Mouse (Mus musculus): ENCODE data around the gene Nudcd3. TPM values are rescaled to one million over a fixed set of nuclear protein-coding genes. Genes with fewer than 3 reads are reported as not detected.

The Nudcd3 gene
- total RNA-seq, 1 experiment, result 59.3 TPM

GRCm38 (mm10) chr11:6216834-6217233, 16.6 kb upstream of the Nudcd3 start:
- H3K36me3 ChIP-seq (ENCODE audit: control insufficient read depth, insufficient read depth, low read length, poor library complexity, severe bottlenecking), result no peaks in the 10 kb centered on the region
- H3K27ac ChIP-seq (ENCODE audit: insufficient read depth, low read depth, low read length, poor library complexity, severe bottlenecking), result no peak overlapping the region
- no peaks in the 10 kb centered on the region for H3K9me3 ChIP-seq (ENCODE audit: control insufficient read depth, insufficient read depth, low read depth, low read length)
- no peak overlapping the region for H3K4me3 ChIP-seq (ENCODE audit: insufficient read depth in 1 of 2, low read depth in 1 of 2, low read length in 2 of 2, poor library complexity in 1 of 2, severe bottlenecking in 1 of 2)
- H3K9ac ChIP-seq (ENCODE audit: insufficient read depth, low read depth, low read length, poor library complexity, severe bottlenecking), result no peak overlapping the region
- DNase-seq (ENCODE audit: low read depth, low spot score), result no peak
- no peaks in the 10 kb centered on the region for H3K4me1 ChIP-seq (ENCODE audit: control insufficient read depth in 2 of 2, insufficient read depth in 2 of 2, low read length in 2 of 2, poor library complexity in 1 of 2)
- TF ChIP-seq ZC3H11A (IDR thresholded peaks at IDR 0.05; ENCODE audit: borderline replicate concordance, low read depth, low read length), result no peak
- TF ChIP-seq MAFK (IDR thresholded peaks at IDR 0.05; ENCODE audit: insufficient read depth, low read depth, low read length), result no peak
- no peak for TF ChIP-seq CHD2 (IDR thresholded peaks at IDR 0.05; ENCODE audit: low read depth, low read length)
- no peak for TF ChIP-seq HCFC1 (IDR thresholded peaks at IDR 0.05; ENCODE audit: borderline replicate concordance, insufficient read depth, low read length)
- TF ChIP-seq ZNF384 (IDR thresholded peaks at IDR 0.05; ENCODE audit: low read depth, low read length), result no peak
- in situ Hi-C loops (cut with MboI; ENCODE audit: low sequenced_read_pairs in 2 of 2, unreplicated experiment in 2 of 2), result no loop called here

GRCm38 (mm10) chr11:6208158-6208557, 7.9 kb upstream of the Nudcd3 start:
- no peak overlapping the region for H3K4me3 ChIP-seq (ENCODE audit: insufficient read depth in 1 of 2, low read depth in 1 of 2, low read length in 2 of 2, poor library complexity in 1 of 2, severe bottlenecking in 1 of 2)
- H3K4me1 ChIP-seq (ENCODE audit: control insufficient read depth in 2 of 2, insufficient read depth in 2 of 2, low read length in 2 of 2, poor library complexity in 1 of 2), result no peaks in the 10 kb centered on the region
- in situ Hi-C loops (cut with MboI; ENCODE audit: low sequenced_read_pairs in 2 of 2, unreplicated experiment in 2 of 2), result no loop called here

GRCm38 (mm10) chr11:6207090-6207489, 6.9 kb upstream of the Nudcd3 start:
- Histone ChIP-seq H3K36me3 (ENCODE audit: control insufficient read depth, insufficient read depth, low read length, poor library complexity, severe bottlenecking) (no peaks in the 10 kb centered on the region), H3K4me3 (ENCODE audit: insufficient read depth in 1 of 2, low read depth in 1 of 2, low read length in 2 of 2, poor library complexity in 1 of 2, severe bottlenecking in 1 of 2) (no peak overlapping the region), H3K9me3 (ENCODE audit: control insufficient read depth, insufficient read depth, low read depth, low read length) (no peaks in the 10 kb centered on the region), H3K9ac (ENCODE audit: insufficient read depth, low read depth, low read length, poor library complexity, severe bottlenecking) (no peak overlapping the region), H3K4me1 (ENCODE audit: control insufficient read depth in 2 of 2, insufficient read depth in 2 of 2, low read length in 2 of 2, poor library complexity in 1 of 2) (no peaks in the 10 kb centered on the region), H3K27ac (ENCODE audit: insufficient read depth, low read depth, low read length, poor library complexity, severe bottlenecking) (no peak overlapping the region)
- no peak for TF ChIP-seq ZC3H11A (IDR thresholded peaks at IDR 0.05; ENCODE audit: borderline replicate concordance, low read depth, low read length)
- no peak for TF ChIP-seq MAFK (IDR thresholded peaks at IDR 0.05; ENCODE audit: insufficient read depth, low read depth, low read length)
- TF ChIP-seq CHD2 (IDR thresholded peaks at IDR 0.05; ENCODE audit: low read depth, low read length), result no peak
- TF ChIP-seq HCFC1 (IDR thresholded peaks at IDR 0.05; ENCODE audit: borderline replicate concordance, insufficient read depth, low read length), result no peak
- no peak for TF ChIP-seq ZNF384 (IDR thresholded peaks at IDR 0.05; ENCODE audit: low read depth, low read length)
- no peak for DNase-seq (ENCODE audit: low read depth, low spot score)
- in situ Hi-C loops (cut with MboI; ENCODE audit: low sequenced_read_pairs in 2 of 2, unreplicated experiment in 2 of 2), result no loop called here

More at GRCm38 (mm10) chr11:6208158-6208557, 7.9 kb upstream of the Nudcd3 start:
- no peak for TF ChIP-seq CHD2 (IDR thresholded peaks at IDR 0.05; ENCODE audit: low read depth, low read length)
- no peak for TF ChIP-seq HCFC1 (IDR thresholded peaks at IDR 0.05; ENCODE audit: borderline replicate concordance, insufficient read depth, low read length)
- TF ChIP-seq MAFK (IDR thresholded peaks at IDR 0.05; ENCODE audit: insufficient read depth, low read depth, low read length), result no peak
- no peak for TF ChIP-seq ZNF384 (IDR thresholded peaks at IDR 0.05; ENCODE audit: low read depth, low read length)
- no peak for TF ChIP-seq ZC3H11A (IDR thresholded peaks at IDR 0.05; ENCODE audit: borderline replicate concordance, low read depth, low read length)
- no peak for DNase-seq (ENCODE audit: low read depth, low spot score)
- Histone ChIP-seq H3K9ac (ENCODE audit: insufficient read depth, low read depth, low read length, poor library complexity, severe bottlenecking) (no peak overlapping the region), H3K27ac (ENCODE audit: insufficient read depth, low read depth, low read length, poor library complexity, severe bottlenecking) (no peak overlapping the region), H3K9me3 (ENCODE audit: control insufficient read depth, insufficient read depth, low read depth, low read length) (no peaks in the 10 kb centered on the region), H3K36me3 (ENCODE audit: control insufficient read depth, insufficient read depth, low read length, poor library complexity, severe bottlenecking) (no peaks in the 10 kb centered on the region)

GRCm38 (mm10) chr11:6200570-6200969, 355 bp upstream of the Nudcd3 start:
- Histone ChIP-seq H3K4me3 (ENCODE audit: insufficient read depth in 1 of 2, low read depth in 1 of 2, low read length in 2 of 2, poor library complexity in 1 of 2, severe bottlenecking in 1 of 2) (peak overlapping the region; percentile 76 to 84), H3K4me1 (ENCODE audit: control insufficient read depth in 2 of 2, insufficient read depth in 2 of 2, low read length in 2 of 2, poor library complexity in 1 of 2) (peaks cover 0 to 8% of the 10 kb centered on the region in 2 experiments; a peak in 2 of 4 replicates), H3K9me3 (ENCODE audit: control insufficient read depth, insufficient read depth, low read depth, low read length) (no peaks in the 10 kb centered on the region), H3K36me3 (ENCODE audit: control insufficient read depth, insufficient read depth, low read length, poor library complexity, severe bottlenecking) (no peaks in the 10 kb centered on the region; the same call in 1 of the 2 replicates), H3K27ac (ENCODE audit: insufficient read depth, low read depth, low read length, poor library complexity, severe bottlenecking) (no peak overlapping the region), H3K9ac (ENCODE audit: insufficient read depth, low read depth, low read length, poor library complexity, severe bottlenecking) (no peak overlapping the region; the same call in 1 of the 2 replicates)
- in situ Hi-C loops (cut with MboI; ENCODE audit: low sequenced_read_pairs in 2 of 2, unreplicated experiment in 2 of 2), result no loop called here
- DNase-seq (ENCODE audit: low read depth, low spot score), result no peak
- TF ChIP-seq MAFK (IDR thresholded peaks at IDR 0.05; ENCODE audit: insufficient read depth, low read depth, low read length) (no peak), ZC3H11A (IDR thresholded peaks at IDR 0.05; ENCODE audit: borderline replicate concordance, low read depth, low read length) (no peak), CHD2 (IDR thresholded peaks at IDR 0.05; ENCODE audit: low read depth, low read length) (no peak), ZNF384 (IDR thresholded peaks at IDR 0.05; ENCODE audit: low read depth, low read length) (no peak)
